Mouse (Mus musculus) cerebellum, adult 9-10 months (tissue): ENCODE measurements at regions not wholly inside any gene's neighbourhood (a gene's known extent, or its start where the extent isn't known, plus 50 kb on each side); places are given as distances from the start of the nearest gene placed in this dataset.

Experiments used
- DNase-seq: peaks from one replicate; pipeline ENCODE4 v3.0.0; 2022

DNA sequence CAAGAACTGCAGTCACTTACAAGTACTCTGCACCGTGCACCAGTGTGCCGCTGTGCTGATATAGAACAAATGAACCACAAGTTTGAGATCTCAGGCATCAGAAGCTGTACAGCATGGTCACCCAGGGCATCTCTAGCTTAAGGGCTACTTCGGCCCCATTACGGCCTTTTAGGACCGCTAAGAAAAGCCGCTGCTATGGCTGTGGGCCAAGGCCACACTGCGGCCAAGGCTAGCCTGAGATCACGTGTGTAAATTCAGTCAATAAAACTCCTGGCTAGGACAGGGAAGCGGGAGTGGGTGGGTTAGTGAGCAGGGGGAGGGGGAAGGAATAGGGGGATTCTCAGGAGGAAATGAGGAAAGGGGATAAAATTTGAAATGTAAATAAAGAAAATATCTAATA, 50.9 kb upstream of the Atp12a start:
- peak; percentile 22 for DNase-seq

DNA sequence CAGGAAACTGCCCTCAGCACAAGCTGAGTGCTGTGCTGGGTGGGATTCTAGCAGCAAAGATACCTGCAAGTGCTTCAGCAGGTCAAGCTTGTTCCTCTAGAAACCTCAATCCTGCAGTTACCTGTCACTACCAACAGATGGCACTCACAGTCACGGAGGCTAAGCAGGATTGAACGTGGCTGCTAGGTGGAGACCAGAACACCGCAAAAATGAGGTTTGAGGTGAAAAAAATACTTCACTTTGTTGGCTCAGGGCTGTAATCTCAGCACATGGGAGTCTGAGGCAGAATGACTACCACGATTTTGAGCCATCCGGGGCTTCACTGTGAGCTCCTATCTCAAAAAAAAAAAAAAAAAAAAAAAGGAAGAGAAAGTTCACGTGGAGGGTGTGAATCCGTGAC, 50.4 kb upstream of the Atp12a start:
- DNase-seq = peak; percentile 72
